Mouse (Mus musculus) c-Kit-positive CD71-negative TER-119-negative erythroid progenitor cells, embryonic 14.5 days (primary cell): ENCODE results near the gene 1700020A23Rik.

Experiments
- DNase-seq: peaks from one replicate; pipeline ENCODE4 v3.0.0-alpha.2; 2013; ENCODE audit warnings: low read depth

The 1700020A23Rik gene

GRCm38 (mm10) chr2:130451086-130451726, 46.1 kb downstream of the 1700020A23Rik start:
- no peak for DNase-seq

- DNase-seq: no peak
Observed at GRCm38 (mm10) chr2:130451727-130452090, 46.6 kb downstream of the 1700020A23Rik start.

- no peak for DNase-seq
Observed at GRCm38 (mm10) chr2:130452266-130452665, 47.2 kb downstream of the 1700020A23Rik start.

GRCm38 (mm10) chr2:130453421-130453820, 48.4 kb downstream of the 1700020A23Rik start:
- no peak for DNase-seq

GRCm38 (mm10) chr2:130454748-130455370, 49.8 kb downstream of the 1700020A23Rik start:
- DNase-seq: no peak
